Mouse (Mus musculus): ENCODE data around the gene Depp1.

DNA sequence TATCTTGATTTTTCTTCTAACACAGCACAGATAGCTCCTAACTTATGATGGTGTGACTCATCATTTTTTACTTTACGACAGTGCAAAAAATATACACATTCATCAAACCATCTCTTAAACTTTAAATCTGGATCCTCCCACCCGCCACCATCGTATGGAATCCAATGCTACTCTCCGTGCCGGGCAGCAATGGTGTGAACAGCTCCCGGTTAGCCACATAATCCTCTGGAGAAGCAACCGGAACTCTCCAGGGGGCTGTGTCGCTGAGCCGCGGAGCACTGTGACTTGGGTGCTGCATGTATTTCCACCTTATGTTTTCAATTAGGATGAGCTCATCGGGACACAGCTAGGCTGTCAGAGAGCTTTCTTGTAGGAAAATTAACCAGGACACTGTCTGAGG is 7.5 kb upstream of the Depp1 start:
- TF ChIP-seq POLR2A (IDR thresholded peaks at IDR 0.05; ENCODE audit: extremely low read depth, insufficient read depth, low read length) = no peak
- no peak for TF ChIP-seq CTCF (IDR thresholded peaks at IDR 0.05; ENCODE audit: low read depth, low read length)

Data from liver, adult 2 months (tissue).